Mouse (Mus musculus) frontal cortex, postnatal 36 days (tissue): Measurements from ENCODE around the gene Kansl2.
A peak's percentile ranks its signal among the peaks of the same experiment; 100 is the strongest.

Experiments
- DNase-seq, 2 experiments: peaks; one replicate each; pipeline ENCODE4 v3.0.0; 2022; ENCODE audit warnings: low spot score in 2 of 2

The Kansl2 gene

DNA sequence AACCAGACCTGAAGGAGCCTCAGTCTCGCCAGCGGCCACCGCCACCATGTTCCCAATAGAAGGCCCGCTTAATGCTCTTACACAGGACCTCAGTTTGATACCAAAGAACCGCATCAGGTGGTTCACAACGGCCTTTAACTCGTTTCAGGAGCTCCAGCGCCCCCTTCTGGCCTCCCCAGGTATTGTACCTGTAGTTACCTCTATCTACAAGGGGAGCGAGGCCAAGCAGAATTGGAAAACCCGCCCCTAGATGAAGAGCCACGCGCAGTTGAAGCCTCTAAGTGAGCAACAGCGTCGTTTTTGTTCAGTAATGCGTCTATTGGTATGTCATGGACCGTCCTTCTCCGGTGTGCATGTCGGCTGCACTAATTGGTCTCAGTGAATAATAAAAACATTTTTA lies 29.6 kb downstream of the Kansl2 start:
- DNase-seq, result peak; percentile 60 to 66

DNA sequence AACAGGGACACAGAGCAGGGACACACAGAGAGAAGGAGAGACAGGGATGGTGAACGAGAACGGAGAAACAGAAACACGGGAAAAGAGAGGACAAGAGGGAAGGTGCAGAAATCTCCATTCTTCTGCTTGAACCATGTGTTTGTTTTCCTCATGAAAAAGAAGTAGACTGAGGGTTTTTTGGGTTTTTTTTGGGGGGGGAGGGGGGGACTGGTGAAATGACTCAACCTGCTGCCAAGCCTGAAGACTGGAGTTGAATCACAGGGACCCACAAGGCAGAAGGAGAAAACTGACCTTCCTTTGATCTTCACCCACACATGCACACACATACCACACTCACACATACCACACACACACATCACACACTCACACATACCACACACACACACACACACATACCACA lies 30.7 kb downstream of the Kansl2 start:
- DNase-seq, result no peak

- no peak for DNase-seq
These were observed 36.4 kb downstream of the Kansl2 start for GRCm38 (mm10) chr15:98497631-98498030.

DNA sequence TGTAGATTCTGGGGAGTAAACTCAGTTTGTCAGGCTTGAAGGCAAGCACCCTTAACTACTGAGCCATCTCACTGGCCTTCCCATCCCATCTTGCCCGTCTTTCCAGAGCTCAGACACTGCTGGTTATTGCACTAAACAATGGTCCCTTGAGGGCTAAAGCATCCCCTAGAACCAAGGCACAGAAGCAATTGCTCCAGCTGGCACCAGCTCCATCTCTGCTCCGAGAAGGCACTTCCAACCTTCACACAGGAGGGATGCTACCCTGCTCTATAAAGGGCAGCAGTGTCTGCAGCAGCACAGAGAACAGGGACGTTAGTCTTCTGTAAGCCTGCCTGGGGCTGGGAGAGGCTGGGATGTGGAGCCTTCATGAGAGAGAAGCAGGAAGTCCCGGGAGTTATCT lies 42.0 kb downstream of the Kansl2 start, which contains the start of gene Olfr279:
Gene Olfr279, plus strand, starts transcription at position 301 of the 400 bp plus-strand sequence.
- DNase-seq, result no peak

DNA sequence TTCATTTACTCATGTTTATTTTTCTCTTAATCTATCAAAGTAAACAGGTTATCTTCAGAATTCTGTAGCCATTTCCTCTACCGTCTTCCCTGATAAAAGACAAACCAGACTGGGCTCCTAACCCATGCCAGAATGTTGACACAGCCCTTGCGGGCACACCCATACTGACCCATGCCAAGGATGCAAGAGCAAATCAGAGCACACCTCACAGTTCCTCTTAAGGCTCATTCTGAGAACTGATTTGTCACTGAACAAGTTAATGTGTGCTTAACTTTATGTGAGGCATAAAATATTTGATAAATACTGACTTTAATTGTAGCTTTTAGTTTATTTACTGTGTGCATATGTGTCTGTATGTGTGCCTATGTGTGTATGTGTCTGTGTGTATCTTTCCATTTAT lies 42.7 kb downstream of the Kansl2 start:
- no peak for DNase-seq

GRCm38 (mm10) chr15:98486433-98487021 lies 47.5 kb downstream of the Kansl2 start:
- DNase-seq, result no peak

- no peak for DNase-seq
These were observed 49.9 kb downstream of the Kansl2 start for GRCm38 (mm10) chr15:98483907-98484886.

DNA sequence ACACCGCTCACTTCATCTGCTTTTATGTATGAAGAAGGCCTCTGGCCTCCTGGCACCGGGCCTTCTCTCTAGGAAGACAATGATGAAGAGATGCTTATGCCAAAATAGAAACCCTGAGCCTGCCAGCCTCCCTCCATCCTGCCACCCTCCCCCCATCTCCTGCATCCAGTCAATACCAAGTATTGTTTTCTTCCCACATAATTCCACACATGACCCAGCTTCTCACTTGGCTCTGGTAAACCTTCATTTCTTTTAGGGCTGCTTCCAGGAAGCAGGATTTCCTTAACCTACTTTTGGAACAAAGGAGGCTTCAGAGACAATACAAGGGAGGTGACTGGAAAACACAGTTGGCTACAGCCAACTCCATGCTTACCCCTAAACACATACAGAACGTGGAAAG lies 51.4 kb downstream of the Kansl2 start, which contains the start of gene Lalba:
Gene Lalba, minus strand, starts transcription at position 21 of the 400 bp plus-strand sequence.
- DNase-seq, result no peak

DNA sequence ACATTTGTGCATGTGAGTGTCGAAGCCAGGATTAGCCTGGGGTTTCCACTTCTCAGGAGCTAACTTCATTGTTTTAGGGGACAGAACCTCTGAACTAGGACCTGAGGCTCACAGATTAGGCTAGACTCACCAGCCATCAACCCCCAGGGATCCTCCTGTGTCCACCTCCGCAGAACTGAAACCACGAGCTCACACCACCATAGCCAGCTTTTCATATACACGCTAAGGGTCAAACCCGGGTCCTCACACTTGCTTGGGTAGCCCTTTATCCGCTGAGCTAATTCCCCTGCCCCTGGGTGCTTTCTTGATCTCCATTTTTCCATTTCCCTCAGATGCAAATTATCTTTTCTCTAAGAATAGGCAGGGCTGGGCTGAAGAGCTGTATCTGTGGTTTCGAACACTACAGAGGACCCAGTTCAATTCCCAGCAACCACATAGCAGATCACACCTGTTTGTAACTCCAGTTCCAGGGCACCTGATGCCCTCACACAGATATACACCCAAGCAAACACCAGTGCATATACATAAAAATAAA lies 54.4 kb downstream of the Kansl2 start:
- no peak for DNase-seq

DNA sequence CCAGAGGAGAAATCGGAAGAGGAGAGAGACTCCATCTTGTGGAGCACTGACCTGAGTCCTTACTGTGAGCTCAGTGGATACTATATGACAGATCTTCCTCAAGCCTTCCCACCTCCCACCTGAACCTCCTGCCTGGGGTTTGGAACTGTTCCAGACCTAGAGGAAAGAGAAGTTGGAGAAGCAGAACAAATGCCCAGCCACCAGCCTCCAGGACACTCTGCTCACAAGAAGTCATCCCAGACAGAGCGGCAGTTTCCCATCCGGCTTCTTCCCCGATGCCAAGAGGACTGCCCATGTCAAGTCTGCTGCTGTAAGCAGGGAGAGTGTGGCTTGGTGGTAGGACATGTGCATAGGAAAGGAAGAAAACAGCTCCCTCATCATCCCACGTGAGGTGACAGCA lies 57.8 kb downstream of the Kansl2 start:
- DNase-seq, result no peak

DNA sequence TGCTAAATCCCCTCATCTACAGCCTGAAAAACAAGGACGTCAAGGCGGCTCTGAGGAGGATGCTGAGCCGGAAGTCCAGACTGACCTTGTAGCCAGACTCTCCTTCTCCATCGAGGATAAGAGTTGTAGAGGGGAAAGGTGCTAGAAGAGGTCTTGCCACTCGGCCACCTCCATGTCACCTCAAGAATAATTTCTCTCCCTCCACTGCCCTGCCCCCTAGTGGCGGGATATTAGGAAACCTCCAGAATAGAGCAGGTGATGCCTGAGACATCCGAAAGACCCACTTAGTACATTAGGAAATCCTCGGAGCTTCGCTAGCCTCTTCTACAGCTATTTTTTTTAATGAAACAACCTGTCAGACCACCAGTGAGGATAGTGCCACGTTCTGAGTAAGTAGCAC lies 58.7 kb downstream of the Kansl2 start:
- peak in 1 of 2 experiments; percentile 13 for DNase-seq

DNA sequence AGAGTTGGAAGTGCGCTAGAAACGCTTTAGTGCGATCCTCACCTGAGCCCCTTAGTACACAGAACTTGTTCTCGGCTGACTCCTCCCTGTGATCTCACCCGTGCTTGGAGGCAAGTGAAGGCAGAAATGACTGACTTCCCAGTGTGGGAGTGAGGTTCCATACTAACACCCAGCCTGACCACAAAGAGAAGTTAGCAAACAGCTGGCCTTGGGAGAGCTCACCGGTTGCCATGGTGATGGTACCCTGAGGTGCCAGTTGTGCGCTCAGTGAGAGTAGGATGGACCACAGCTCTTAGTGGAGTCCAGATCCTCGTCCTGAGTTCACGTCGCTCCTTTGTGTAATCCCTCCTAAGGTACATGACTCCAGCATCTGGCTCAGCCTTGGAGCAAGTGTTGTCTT lies 59.1 kb downstream of the Kansl2 start:
- DNase-seq, result no peak

- DNase-seq, result no peak
These were observed 62.5 kb downstream of the Kansl2 start for GRCm38 (mm10) chr15:98471539-98471938.

DNA sequence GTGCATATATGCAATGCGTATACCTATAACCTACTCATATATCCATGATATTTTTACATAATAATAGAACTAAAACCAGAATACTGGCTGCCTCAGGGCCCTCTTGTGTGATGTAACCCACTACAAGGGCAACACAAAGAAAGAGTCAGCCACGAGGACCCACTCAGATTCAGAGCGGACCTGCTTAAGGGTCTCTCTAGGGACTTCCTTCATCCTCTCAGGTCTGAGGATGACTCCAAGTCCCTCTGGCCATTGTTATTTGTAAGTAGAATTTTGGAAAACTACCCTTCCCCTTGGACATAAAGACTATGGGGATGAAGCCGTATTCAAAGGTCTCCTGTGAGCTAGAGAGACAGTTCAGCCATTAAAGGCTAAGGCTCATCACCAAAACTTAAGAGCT lies 64.5 kb downstream of the Kansl2 start, which contains the start of gene OR5BS1P:
Gene OR5BS1P, plus strand, starts transcription at position 301 of the 400 bp plus-strand sequence.
- DNase-seq, result no peak
